Mouse (Mus musculus): ENCODE measurements at regions not wholly inside any gene's neighbourhood (a gene's known extent, or its start where the extent isn't known, plus 50 kb on each side); places are given as distances from the start of the nearest gene placed in this dataset.

GRCm38 (mm10) chr5:146652874-146653273 is 67.8 kb upstream of the Gpr12 start:
- TF ChIP-seq GABPA (IDR thresholded peaks at IDR 0.05; ENCODE audit: low read depth, low read length): no peak
- TF ChIP-seq CTCF (IDR thresholded peaks at IDR 0.05 in 2 of 3, conservative IDR thresholded peaks at IDR 0.05 in 1 of 3; ENCODE audit: control insufficient read depth in 1 of 3, insufficient read depth in 1 of 3, low read depth in 2 of 3, low read length in 3 of 3, poor library complexity in 1 of 3, severe bottlenecking in 1 of 3): no peak
- TF ChIP-seq EP300 (IDR thresholded peaks at IDR 0.05; ENCODE audit: low read depth in 1 of 2, low read length in 2 of 2): no peak
- TF ChIP-seq CHD1 (IDR thresholded peaks at IDR 0.05; ENCODE audit: low read depth, low read length): no peak
- no peak for TF ChIP-seq USF2 (IDR thresholded peaks at IDR 0.05; ENCODE audit: borderline replicate concordance in 1 of 2, insufficient read depth in 1 of 2, low read depth in 1 of 2, low read length in 2 of 2)
- TF ChIP-seq ELF1 (IDR thresholded peaks at IDR 0.05; ENCODE audit: low read depth, low read length): no peak
- no peak for TF ChIP-seq ZMIZ1 (IDR thresholded peaks at IDR 0.05; ENCODE audit: low read depth, low read length)
- no peak for TF ChIP-seq POLR2A (IDR thresholded peaks at IDR 0.05; ENCODE audit: control insufficient read depth in 1 of 2, insufficient read depth in 1 of 2, low read depth in 1 of 2, low read length in 2 of 2, poor library complexity in 1 of 2)
- TF ChIP-seq MAX (IDR thresholded peaks at IDR 0.05; ENCODE audit: low read length): no peak
- no peak for TF ChIP-seq E2F4 (IDR thresholded peaks at IDR 0.05; ENCODE audit: borderline replicate concordance, low read depth, low read length)
- TF ChIP-seq GATA1 (IDR thresholded peaks at IDR 0.05; ENCODE audit: low read depth, low read length): no peak
- TF ChIP-seq NRF1 (IDR thresholded peaks at IDR 0.05; ENCODE audit: insufficient read depth, low read depth, low read length, poor library complexity, severe bottlenecking): no peak
- no peak for TF ChIP-seq USF1 (IDR thresholded peaks at IDR 0.05; ENCODE audit: low read depth, low read length)
